Mouse (Mus musculus) CH12.LX (cell line): ENCODE measurements around the gene Tspan5. TPM values are rescaled to one million over a fixed set of nuclear protein-coding genes. Genes with fewer than 3 reads are reported as not detected.

Experiments
- DNase-seq: peaks from one replicate; pipeline ENCODE4 v3.0.0-alpha.2; 2013; ENCODE audit errors: extremely low read depth
- H3K27ac ChIP-seq: 2 replicates; pipeline ENCODE4 v1.5.1; 2012; ENCODE audit warnings: low read depth, mild to moderate bottlenecking, control low read depth, moderate library complexity; ENCODE audit not compliant: insufficient read depth
- H3K27me3 ChIP-seq: replicated peaks from 2 replicates; pipeline ENCODE3; 2012; ENCODE audit warnings: inconsistent platforms
- H3K36me3 ChIP-seq, 2 experiments: replicated peaks in 1 of 2; 2 replicates each; pipeline versions ENCODE3 to v1.6.1; 2012; ENCODE audit warnings: inconsistent platforms in 1 of 2, low read length in 1 of 2, mild to moderate bottlenecking in 1 of 2, mixed read lengths in 1 of 2, moderate library complexity in 1 of 2; ENCODE audit not compliant: control insufficient read depth in 1 of 2, insufficient read depth in 1 of 2
- H3K4me1 ChIP-seq, 2 experiments: 2 replicates each; pipeline ENCODE4 v1.6.1; 2012; ENCODE audit warnings: inconsistent platforms in 1 of 2, moderate library complexity in 1 of 2; ENCODE audit not compliant: insufficient read depth in 2 of 2, control insufficient read depth in 1 of 2
- H3K4me2 ChIP-seq: 2 replicates; pipeline ENCODE4 v1.6.1; 2012; ENCODE audit warnings: low read depth, mild to moderate bottlenecking, control low read depth; ENCODE audit not compliant: poor library complexity, insufficient read depth, severe bottlenecking
- H3K4me3 ChIP-seq, 3 experiments: fragments of 150-350 bp in 1 of 3; sonication (generic) in 1 of 3; replicated peaks in 1 of 3; 2 replicates each; pipeline versions ENCODE3 to v1.5.1; 2011 to 2012; ENCODE audit warnings: low read depth in 2 of 3, low read length in 2 of 3, mild to moderate bottlenecking in 2 of 3, moderate library complexity in 2 of 3, control low read depth in 1 of 3, improper control_type of control experiment in 1 of 3, inconsistent platforms in 1 of 3, mixed read lengths in 1 of 3; ENCODE audit not compliant: poor library complexity in 1 of 3
- H3K79me2 ChIP-seq: replicated peaks from 2 replicates; pipeline ENCODE4 v1.6.1; 2012; ENCODE audit warnings: mild to moderate bottlenecking, moderate library complexity; ENCODE audit not compliant: control insufficient read depth, poor library complexity, insufficient read depth, severe bottlenecking; ENCODE audit errors: extremely low read depth
- H3K9ac ChIP-seq: 2 replicates; pipeline ENCODE4 v1.6.1; 2012; ENCODE audit warnings: low read depth, mild to moderate bottlenecking, control low read depth, moderate library complexity; ENCODE audit not compliant: insufficient read depth
- H3K9me3 ChIP-seq: replicated peaks from 2 replicates; pipeline ENCODE3; 2012; ENCODE audit warnings: low read length, inconsistent platforms, mixed read lengths
- BHLHE40 ChIP-seq: IDR thresholded peaks from 2 replicates; pipeline ENCODE4 v1.6.1; 2011; ENCODE audit warnings: mild to moderate bottlenecking, low read depth, low read length, improper control_type of control experiment
- ELF1 ChIP-seq: IDR thresholded peaks from 2 replicates; pipeline ENCODE4 v1.6.1; 2014; ENCODE audit warnings: low read depth, mild to moderate bottlenecking, inconsistent platforms, low read length, improper control_type of control experiment
- ETS1 ChIP-seq: conservative IDR thresholded peaks from 2 replicates; pipeline ENCODE4 v1.6.1; 2012; ENCODE audit warnings: low read depth, mild to moderate bottlenecking, inconsistent platforms, low read length, improper control_type of control experiment, moderate library complexity
- GABPA ChIP-seq: IDR thresholded peaks from 2 replicates; pipeline ENCODE4 v1.6.1; 2012; ENCODE audit warnings: low read depth, low read length, improper control_type of control experiment, inconsistent platforms; ENCODE audit not compliant: insufficient replicate concordance
- IRF4 ChIP-seq: IDR thresholded peaks from 2 replicates; pipeline ENCODE4 v1.6.1; 2014; ENCODE audit warnings: low read depth, mild to moderate bottlenecking, inconsistent platforms, low read length, improper control_type of control experiment
- JUN ChIP-seq: IDR thresholded peaks from 2 replicates; pipeline ENCODE4 v1.6.1; 2011; ENCODE audit warnings: low read depth, mild to moderate bottlenecking, low read length, improper control_type of control experiment, moderate library complexity; ENCODE audit not compliant: insufficient read depth
- JUND ChIP-seq: conservative IDR thresholded peaks from 2 replicates; pipeline ENCODE4 v1.6.1; 2011; ENCODE audit warnings: low read depth, low read length, improper control_type of control experiment
- KAT2A ChIP-seq: IDR thresholded peaks from 2 replicates; pipeline ENCODE4 v1.6.1; 2012; ENCODE audit warnings: low read length, improper control_type of control experiment, inconsistent platforms; ENCODE audit not compliant: insufficient replicate concordance
- MAX ChIP-seq: IDR thresholded peaks from 2 replicates; pipeline ENCODE4 v1.6.1; 2011; ENCODE audit warnings: low read length, improper control_type of control experiment
- MAZ ChIP-seq: IDR thresholded peaks from 2 replicates; pipeline ENCODE4 v1.6.1; 2012; ENCODE audit warnings: low read depth, mild to moderate bottlenecking, inconsistent platforms, low read length, improper control_type of control experiment, moderate library complexity
- MXI1 ChIP-seq: IDR thresholded peaks from 2 replicates; pipeline ENCODE4 v1.6.1; 2011; ENCODE audit warnings: mild to moderate bottlenecking, low read depth, low read length, improper control_type of control experiment
- MYC ChIP-seq: IDR thresholded peaks from 2 replicates; pipeline ENCODE4 v1.6.1; 2011; ENCODE audit warnings: low read depth, mild to moderate bottlenecking, improper control_type of control experiment, low read length
- NELFE ChIP-seq: IDR thresholded peaks from 2 replicates; pipeline ENCODE4 v1.6.1; 2011; ENCODE audit warnings: low read depth, low read length, improper control_type of control experiment
- PAX5 ChIP-seq: IDR thresholded peaks from 2 replicates; pipeline ENCODE4 v1.6.1; 2012; ENCODE audit warnings: low read length, inconsistent platforms, mixed read lengths
- POLR2A ChIP-seq: IDR thresholded peaks from 2 replicates; pipeline ENCODE4 v1.6.1; 2011; ENCODE audit warnings: low read depth, mild to moderate bottlenecking, improper control_type of control experiment, low read length
- RAD21 ChIP-seq: IDR thresholded peaks from 2 replicates; pipeline ENCODE4 v1.6.1; 2011; ENCODE audit warnings: low read depth, mild to moderate bottlenecking, low read length, improper control_type of control experiment, moderate library complexity
- RCOR1 ChIP-seq: conservative IDR thresholded peaks from 2 replicates; pipeline ENCODE4 v1.6.1; 2012; ENCODE audit warnings: low read depth, mild to moderate bottlenecking, inconsistent platforms, low read length, improper control_type of control experiment
- TBP ChIP-seq: conservative IDR thresholded peaks from 2 replicates; pipeline ENCODE4 v1.6.1; 2011; ENCODE audit warnings: low read depth, low read length, improper control_type of control experiment
- TCF12 ChIP-seq: IDR thresholded peaks from 2 replicates; pipeline ENCODE4 v1.6.1; 2014; ENCODE audit warnings: low read depth, mild to moderate bottlenecking, inconsistent platforms, low read length, improper control_type of control experiment
- USF1 ChIP-seq: IDR thresholded peaks from 2 replicates; pipeline ENCODE4 v1.6.1; 2014; ENCODE audit warnings: low read depth, mild to moderate bottlenecking, inconsistent platforms, low read length, improper control_type of control experiment
- USF2 ChIP-seq: conservative IDR thresholded peaks from 2 replicates; pipeline ENCODE4 v1.6.1; 2011; ENCODE audit warnings: low read depth, low read length, improper control_type of control experiment
- ZC3H11A ChIP-seq: IDR thresholded peaks from 2 replicates; pipeline ENCODE4 v1.6.1; 2012; ENCODE audit warnings: low read depth, mild to moderate bottlenecking, inconsistent platforms, low read length, improper control_type of control experiment
- ZKSCAN1 ChIP-seq: IDR thresholded peaks from 2 replicates; pipeline ENCODE4 v1.6.1; 2012; ENCODE audit warnings: low read depth, inconsistent platforms, low read length, improper control_type of control experiment, borderline replicate concordance
- dilution Hi-C: fragments of 300-500 bp; cut with MboI; formaldehyde crosslinking; loops from 2 replicates; pipeline ENCODE4 v1.14.3; 2020; ENCODE audit warnings: low sequenced_read_pairs; ENCODE audit not compliant: extremely low pct_unique_long_range_greater_than_20kb, extremely low pct_ligation_motif_present
- in situ Hi-C: fragments of 300-500 bp; cut with MboI; formaldehyde crosslinking; loops from 3 replicates; pipeline ENCODE4 v1.14.3; 2019; ENCODE audit warnings: low sequenced_read_pairs, low pct_ligation_motif_present, low pct_unique_long_range_greater_than_20kb, mixed read lengths
- polyA plus RNA-seq: library from polyadenylated mRNA; unstranded; fragments of >175 nt; gene quantifications from 2 replicates; pipeline ENCODE4 v1.2.1, GENCODE M21; 2012; ENCODE audit warnings: low read depth; ENCODE audit not compliant: insufficient read length
- total RNA-seq, 2 experiments: library from RNA; depleted of rRNA; stranded (reverse); fragments of 300-350 nt in 1 of 2; fragments of >200 nt in 1 of 2; gene quantifications; 2 replicates each; pipeline ENCODE4 v1.2.3; 2012 to 2014

Tspan5 gene
- total and polyA plus RNA-seq, 3 experiments: 17.2 to 43.1 (median 25.9) TPM

DNA sequence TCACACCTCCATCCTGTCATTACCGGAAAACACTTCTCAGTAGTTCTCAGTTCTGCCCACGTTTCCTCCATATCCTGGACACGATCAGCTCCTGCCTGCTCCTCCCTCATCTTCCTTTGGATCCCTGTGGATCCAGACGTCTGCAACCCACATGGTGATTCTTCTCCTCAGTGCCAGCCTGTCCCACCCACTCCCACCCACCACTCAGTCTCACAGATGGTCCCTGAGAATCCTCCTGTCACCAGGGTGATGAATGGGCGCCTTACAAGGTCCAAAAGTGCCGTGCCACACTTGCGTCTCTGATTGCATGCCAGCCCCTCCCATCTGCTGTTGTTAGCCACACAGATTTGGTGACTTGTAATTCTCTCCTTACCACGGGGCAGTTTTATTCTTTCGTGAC lies 119.0 kb downstream of the Tspan5 start:
- Histone ChIP-seq H3K27ac (no peak overlapping the region), H3K27me3 (no peaks in the 10 kb centered on the region), H3K9ac (no peak overlapping the region), H3K4me2 (no peak overlapping the region), H3K36me3 (peaks cover 0 to 21% of the 10 kb centered on the region in 2 experiments), H3K4me1 (peaks cover 26 to 68% of the 10 kb centered on the region in 2 experiments), H3K9me3 (no peaks in the 10 kb centered on the region), H3K4me3 (no peak overlapping the region), H3K79me2 (no peaks in the 10 kb centered on the region)
- in situ Hi-C loops (no loop called here), dilution Hi-C loops (no loop called here)
- DNase-seq: no peak
- TF ChIP-seq ZC3H11A (no peak), MAX (no peak), ELF1 (no peak), PAX5 (no peak), KAT2A (no peak), USF2 (no peak), JUN (no peak), ETS1 (no peak), IRF4 (no peak), JUND (no peak), NELFE (no peak), GABPA (no peak), ZKSCAN1 (no peak), MXI1 (no peak), TBP (no peak), USF1 (no peak), POLR2A (no peak), RCOR1 (no peak)

DNA sequence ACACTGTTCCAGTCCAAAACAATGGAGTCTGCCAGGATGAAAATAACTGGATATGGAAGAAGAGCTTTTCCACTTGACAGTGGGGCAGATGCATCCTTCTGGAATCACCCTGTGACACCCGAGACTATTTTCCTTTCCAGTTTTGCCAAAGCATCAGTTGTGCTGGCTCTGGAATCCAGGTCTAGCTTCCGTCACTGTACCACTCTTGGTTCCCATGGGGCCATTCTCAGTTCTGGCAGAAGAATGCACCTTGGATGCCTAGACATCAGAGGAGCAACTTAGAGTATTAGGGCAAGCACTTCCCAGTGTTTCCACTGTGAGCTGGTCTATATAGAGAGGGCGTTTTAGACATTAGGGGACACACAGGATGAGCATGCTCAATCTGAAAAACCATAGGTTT lies 119.6 kb downstream of the Tspan5 start:
- Histone ChIP-seq H3K9ac (no peak overlapping the region), H3K4me1 (peaks cover 26 to 68% of the 10 kb centered on the region in 2 experiments), H3K9me3 (no peaks in the 10 kb centered on the region), H3K27ac (no peak overlapping the region), H3K4me3 (no peak overlapping the region), H3K4me2 (no peak overlapping the region), H3K36me3 (peaks cover 0 to 21% of the 10 kb centered on the region in 2 experiments), H3K27me3 (no peaks in the 10 kb centered on the region), H3K79me2 (no peaks in the 10 kb centered on the region)
- in situ Hi-C loops: no loop called here
- DNase-seq: no peak
- no peak for TF ChIP-seq RAD21
- no peak for TF ChIP-seq MAZ
- no peak for TF ChIP-seq TCF12
- no peak for TF ChIP-seq ZKSCAN1
- no peak for TF ChIP-seq MAX
- no peak for TF ChIP-seq BHLHE40
- TF ChIP-seq USF1: no peak
- no peak for TF ChIP-seq MYC
- no peak for TF ChIP-seq ETS1
- TF ChIP-seq RCOR1: no peak
- dilution Hi-C loops: no loop called here
